Mouse (Mus musculus) myocyte (in vitro differentiated cells): Measurements from ENCODE around the gene Hipk4.

Experiments
- E2F4 ChIP-seq: IDR thresholded peaks from one replicate; pipeline ENCODE4 v1.6.1; 2011; ENCODE audit warnings: mild to moderate bottlenecking, control low read depth, moderate library complexity; ENCODE audit not compliant: insufficient read depth
- MAX ChIP-seq: IDR thresholded peaks from one replicate; pipeline ENCODE4 v1.6.1; 2011; ENCODE audit warnings: low read depth, mild to moderate bottlenecking, control low read depth
- MYOD1 ChIP-seq, 3 experiments: IDR thresholded peaks; one replicate each; pipeline ENCODE4 v1.6.1; 2011; ENCODE audit warnings: control low read depth in 2 of 3, low read depth in 2 of 3, mild to moderate bottlenecking in 2 of 3, moderate library complexity in 1 of 3; ENCODE audit not compliant: insufficient read length in 2 of 3, control insufficient read depth in 1 of 3
- POLR2A ChIP-seq: IDR thresholded peaks from one replicate; pipeline ENCODE4 v1.6.1; 2011; ENCODE audit warnings: low read depth, mild to moderate bottlenecking, control low read depth, moderate library complexity; ENCODE audit not compliant: insufficient read length
- POLR2AphosphoS2 ChIP-seq: IDR thresholded peaks from one replicate; pipeline ENCODE4 v1.6.1; 2011; ENCODE audit warnings: low read depth, control low read depth; ENCODE audit not compliant: insufficient read length
- REST ChIP-seq: IDR thresholded peaks from one replicate; pipeline ENCODE4 v1.6.1; 2011; ENCODE audit warnings: mild to moderate bottlenecking, control low read depth, moderate library complexity; ENCODE audit not compliant: insufficient read depth, insufficient read length
- SRF ChIP-seq: IDR thresholded peaks from one replicate; pipeline ENCODE4 v1.6.1; 2011; ENCODE audit warnings: low read depth; ENCODE audit not compliant: control insufficient read depth, insufficient read length
- USF1 ChIP-seq: IDR thresholded peaks from one replicate; pipeline ENCODE4 v1.6.1; 2011; ENCODE audit warnings: low read depth, mild to moderate bottlenecking, control low read depth, moderate library complexity

- TF ChIP-seq POLR2A (peak; percentile 68), MAX (no peak), POLR2AphosphoS2 (peak; percentile 65), USF1 (no peak), SRF (no peak), E2F4 (no peak), REST (no peak), MYOD1 (IDR thresholded peaks at IDR 0.05; ENCODE audit: control insufficient read depth in 1 of 3, insufficient read length in 2 of 3, low read depth in 2 of 3) (peak in 1 of 3 experiments; percentile 38)
Observed at GRCm38 (mm10) chr7:27481627-27481969, 41.5 kb upstream of the Hipk4 start.
